Mouse (Mus musculus) myocyte (in vitro differentiated cells): ENCODE results near the gene Gm28360.
"Not testable (repeated sequence)": the region's sequence is repeated elsewhere in the genome, so short reads cannot be mapped to it uniquely, and the experiment has no call there.

Source experiments
- CEBPB ChIP-seq: IDR thresholded peaks from 2 replicates; pipeline ENCODE4 v1.6.1; 2011; ENCODE audit warnings: mild to moderate bottlenecking, moderate library complexity; ENCODE audit not compliant: poor library complexity, insufficient read depth, severe bottlenecking
- E2F4 ChIP-seq: IDR thresholded peaks from one replicate; pipeline ENCODE4 v1.6.1; 2011; ENCODE audit warnings: mild to moderate bottlenecking, control low read depth, moderate library complexity; ENCODE audit not compliant: insufficient read depth
- MAX ChIP-seq: IDR thresholded peaks from one replicate; pipeline ENCODE4 v1.6.1; 2011; ENCODE audit warnings: low read depth, mild to moderate bottlenecking, control low read depth
- MYOD1 ChIP-seq, 3 experiments: IDR thresholded peaks; one replicate each; pipeline ENCODE4 v1.6.1; 2011; ENCODE audit warnings: control low read depth in 2 of 3, low read depth in 2 of 3, mild to moderate bottlenecking in 2 of 3, moderate library complexity in 1 of 3; ENCODE audit not compliant: insufficient read length in 2 of 3, control insufficient read depth in 1 of 3
- POLR2A ChIP-seq: IDR thresholded peaks from one replicate; pipeline ENCODE4 v1.6.1; 2011; ENCODE audit warnings: low read depth, mild to moderate bottlenecking, control low read depth, moderate library complexity; ENCODE audit not compliant: insufficient read length
- POLR2AphosphoS2 ChIP-seq: IDR thresholded peaks from one replicate; pipeline ENCODE4 v1.6.1; 2011; ENCODE audit warnings: low read depth, control low read depth; ENCODE audit not compliant: insufficient read length
- SRF ChIP-seq: IDR thresholded peaks from one replicate; pipeline ENCODE4 v1.6.1; 2011; ENCODE audit warnings: low read depth; ENCODE audit not compliant: control insufficient read depth, insufficient read length
- TCF12 ChIP-seq: IDR thresholded peaks from one replicate; pipeline ENCODE4 v1.6.1; 2011; ENCODE audit warnings: mild to moderate bottlenecking, control low read depth; ENCODE audit not compliant: poor library complexity, insufficient read depth, severe bottlenecking
- USF1 ChIP-seq: IDR thresholded peaks from one replicate; pipeline ENCODE4 v1.6.1; 2011; ENCODE audit warnings: low read depth, mild to moderate bottlenecking, control low read depth, moderate library complexity

- not testable (repeated sequence) for TF ChIP-seq POLR2A; MAX; POLR2AphosphoS2; USF1; E2F4; CEBPB; TCF12; MYOD1 (IDR thresholded peaks at IDR 0.05; ENCODE audit: control insufficient read depth in 1 of 3, insufficient read length in 2 of 3, low read depth in 2 of 3); SRF
Measured at GRCm38 (mm10) chr1:117780833-117781232, 49.0 kb upstream of the Gm28360 start, which contains the start of gene B020011L13Rik.
